Mouse (Mus musculus): ENCODE measurements around the gene Sema6c. TPM values are rescaled to one million over a fixed set of nuclear protein-coding genes. Genes with fewer than 3 reads are reported as not detected.

The Sema6c gene
- polyA plus RNA-seq, 1 experiment: 0.01 TPM

- H3K4me1 ChIP-seq (ENCODE audit: control insufficient read depth): peaks cover 28% of the 10 kb centered on the region
- H3K36me3 ChIP-seq (ENCODE audit: control insufficient read depth): no peaks in the 10 kb centered on the region
- no peak overlapping the region for H3K4me3 ChIP-seq (replicated peaks)
- peaks cover 68% of the 10 kb centered on the region for H3K27me3 ChIP-seq (ENCODE audit: control insufficient read depth)
- TF ChIP-seq GATA1 (IDR thresholded peaks at IDR 0.05; ENCODE audit: low read length): no peak
- TF ChIP-seq TAL1 (IDR thresholded peaks at IDR 0.05; ENCODE audit: low read length): no peak
- peaks cover 3% of the 10 kb centered on the region; the same call in 1 of the 2 replicates for H3K9me3 ChIP-seq (ENCODE audit: control insufficient read depth, low read length)
These were observed 1.5 kb downstream of the Sema6c start for GRCm38 (mm10) chr3:95161618-95162344.

- TF ChIP-seq GATA1 (IDR thresholded peaks at IDR 0.05; ENCODE audit: low read length) (no peak), TAL1 (IDR thresholded peaks at IDR 0.05; ENCODE audit: low read length) (no peak)
- Histone ChIP-seq H3K4me1 (ENCODE audit: control insufficient read depth) (peaks cover 28% of the 10 kb centered on the region), H3K36me3 (ENCODE audit: control insufficient read depth) (no peaks in the 10 kb centered on the region), H3K27me3 (ENCODE audit: control insufficient read depth) (peaks cover 69% of the 10 kb centered on the region), H3K9me3 (ENCODE audit: control insufficient read depth, low read length) (peaks cover 3% of the 10 kb centered on the region; the same call in 1 of the 2 replicates), H3K4me3 (replicated peaks) (no peak overlapping the region)
These were observed 2.0 kb downstream of the Sema6c start for GRCm38 (mm10) chr3:95162345-95162628.

DNA sequence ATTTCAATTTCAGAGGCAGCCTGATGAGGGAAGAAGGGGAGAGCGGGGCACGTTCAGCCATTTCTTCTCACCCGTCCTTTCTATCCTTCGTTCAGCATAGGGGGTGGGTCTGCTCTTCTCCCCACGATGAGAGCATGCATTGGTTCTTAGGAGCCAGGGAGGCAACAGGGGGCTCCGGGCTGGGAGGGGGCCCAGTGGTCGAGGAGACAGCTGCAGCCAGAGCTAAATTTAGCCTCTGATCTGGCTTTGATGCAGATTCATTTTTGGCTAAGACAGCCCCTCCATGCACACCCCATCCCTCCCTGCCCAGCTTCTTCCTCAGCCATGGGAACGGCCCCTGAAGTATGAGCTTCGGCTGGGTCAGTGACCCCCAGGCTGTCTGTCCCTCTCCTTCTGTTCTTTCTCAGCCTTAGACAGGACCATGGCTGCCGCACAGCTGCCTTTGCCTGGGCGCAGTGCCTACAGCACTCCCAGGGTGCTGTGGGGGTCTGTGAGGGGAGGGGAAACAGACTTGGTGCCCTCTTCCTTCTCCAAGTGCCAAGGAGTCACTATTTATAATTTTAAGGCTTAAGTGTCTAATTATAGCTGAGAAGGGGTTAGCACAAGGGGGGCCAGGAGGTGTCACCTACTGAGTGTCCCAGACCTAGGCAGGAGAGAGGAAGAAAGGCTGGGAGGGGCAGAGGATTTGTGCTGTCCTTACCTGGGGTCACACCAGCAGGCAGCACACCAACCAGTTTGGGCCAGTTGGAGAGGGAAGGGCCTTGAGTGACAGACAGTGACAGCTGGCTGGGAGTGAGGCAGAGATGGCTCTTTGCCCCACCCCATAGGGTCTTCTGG lies 3.4 kb downstream of the Sema6c start:
- Histone ChIP-seq H3K9me3 (ENCODE audit: control insufficient read depth, low read length) (peaks cover 3% of the 10 kb centered on the region; the same call in 1 of the 2 replicates), H3K4me1 (ENCODE audit: control insufficient read depth) (peaks cover 28% of the 10 kb centered on the region), H3K27me3 (ENCODE audit: control insufficient read depth) (peaks cover 81% of the 10 kb centered on the region), H3K36me3 (ENCODE audit: control insufficient read depth) (no peaks in the 10 kb centered on the region), H3K4me3 (replicated peaks) (no peak overlapping the region)
- TF ChIP-seq TAL1 (IDR thresholded peaks at IDR 0.05; ENCODE audit: low read length): no peak
- TF ChIP-seq GATA1 (IDR thresholded peaks at IDR 0.05; ENCODE audit: low read length): no peak

GRCm38 (mm10) chr3:95164256-95164550 lies 3.9 kb downstream of the Sema6c start:
- H3K27me3 ChIP-seq (ENCODE audit: control insufficient read depth): peaks cover 78% of the 10 kb centered on the region
- H3K36me3 ChIP-seq (ENCODE audit: control insufficient read depth): no peaks in the 10 kb centered on the region
- no peak for TF ChIP-seq TAL1 (IDR thresholded peaks at IDR 0.05; ENCODE audit: low read length)
- no peak for TF ChIP-seq GATA1 (IDR thresholded peaks at IDR 0.05; ENCODE audit: low read length)
- no peak overlapping the region for H3K4me3 ChIP-seq (replicated peaks)
- H3K9me3 ChIP-seq (ENCODE audit: control insufficient read depth, low read length): peaks cover 3% of the 10 kb centered on the region; the same call in 1 of the 2 replicates
- peaks cover 27% of the 10 kb centered on the region for H3K4me1 ChIP-seq (ENCODE audit: control insufficient read depth)

DNA sequence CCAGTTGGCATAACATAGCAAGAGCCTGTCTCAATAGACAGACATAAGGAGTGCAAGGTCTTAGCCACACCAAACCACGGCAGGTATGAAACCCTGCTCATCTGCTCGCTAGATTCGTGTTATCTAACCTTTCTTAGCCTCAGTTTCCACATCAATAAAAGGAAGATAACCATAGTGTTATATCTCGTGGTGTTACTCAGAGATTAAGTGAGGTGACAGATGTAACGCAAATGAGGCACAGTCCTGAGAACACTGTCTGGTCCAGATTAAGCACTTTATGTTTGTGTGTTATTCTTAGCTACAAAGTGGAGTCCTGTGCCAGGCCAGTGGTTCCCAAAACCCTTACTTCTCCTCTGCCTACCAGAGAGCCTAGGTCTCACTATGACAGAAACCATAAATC lies 4.6 kb downstream of the Sema6c start:
- peaks cover 21% of the 10 kb centered on the region for H3K4me1 ChIP-seq (ENCODE audit: control insufficient read depth)
- H3K27me3 ChIP-seq (ENCODE audit: control insufficient read depth): peaks cover 76% of the 10 kb centered on the region
- H3K36me3 ChIP-seq (ENCODE audit: control insufficient read depth): no peaks in the 10 kb centered on the region
- TF ChIP-seq TAL1 (IDR thresholded peaks at IDR 0.05; ENCODE audit: low read length) (no peak), GATA1 (IDR thresholded peaks at IDR 0.05; ENCODE audit: low read length) (no peak)
- peaks cover 3% of the 10 kb centered on the region; the same call in 1 of the 2 replicates for H3K9me3 ChIP-seq (ENCODE audit: control insufficient read depth, low read length)
- H3K4me3 ChIP-seq (replicated peaks): no peak overlapping the region

DNA sequence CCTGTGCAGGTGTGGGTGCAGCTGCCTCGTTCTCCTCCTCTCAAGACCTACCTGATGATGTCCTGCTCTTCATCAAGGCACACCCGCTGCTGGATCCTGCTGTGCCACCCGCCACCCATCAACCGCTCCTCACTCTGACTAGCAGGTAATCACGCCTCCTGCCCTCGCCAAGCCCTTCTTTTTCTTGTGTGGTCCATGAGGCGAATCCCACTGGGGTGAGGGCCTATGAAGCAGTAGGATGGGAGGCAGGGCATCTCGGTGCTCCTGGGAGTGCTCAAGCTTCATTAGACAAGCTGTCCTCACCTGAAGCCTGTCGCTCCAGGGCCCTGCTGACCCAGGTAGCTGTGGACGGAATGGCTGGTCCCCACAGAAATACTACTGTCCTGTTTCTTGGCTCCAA lies 9.7 kb downstream of the Sema6c start:
- H3K27me3 ChIP-seq (ENCODE audit: control insufficient read depth): peaks cover 77% of the 10 kb centered on the region

DNA sequence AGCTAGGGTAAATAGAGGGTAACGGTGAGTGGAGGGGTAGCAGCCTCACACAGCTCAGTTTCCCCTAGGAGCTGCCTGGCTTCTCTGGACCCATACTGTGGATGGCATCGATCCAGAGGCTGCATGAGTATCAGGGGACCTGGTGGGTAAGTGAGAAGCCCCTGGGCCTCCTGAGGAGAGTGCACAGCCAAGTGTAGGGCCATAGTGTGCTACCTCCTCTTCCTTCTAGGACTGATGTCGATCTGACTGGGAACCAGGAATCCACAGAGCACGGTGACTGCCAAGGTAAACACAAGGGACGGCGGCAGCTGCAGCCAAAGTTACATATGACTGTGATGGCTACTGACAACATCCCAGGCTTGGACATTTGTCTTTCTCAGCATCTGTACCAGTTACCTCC lies 10.8 kb downstream of the Sema6c start:
- peaks cover 85% of the 10 kb centered on the region for H3K27me3 ChIP-seq (ENCODE audit: control insufficient read depth)
- H3K36me3 ChIP-seq (ENCODE audit: control insufficient read depth): no peaks in the 10 kb centered on the region
- H3K4me1 ChIP-seq (ENCODE audit: control insufficient read depth): peaks cover 11% of the 10 kb centered on the region
- H3K4me3 ChIP-seq (replicated peaks): no peak overlapping the region
- H3K9me3 ChIP-seq (ENCODE audit: control insufficient read depth, low read length): peaks cover 14% of the 10 kb centered on the region; the same call in 1 of the 2 replicates
- no peak for TF ChIP-seq GATA1 (IDR thresholded peaks at IDR 0.05; ENCODE audit: low read length)
- no peak for TF ChIP-seq TAL1 (IDR thresholded peaks at IDR 0.05; ENCODE audit: low read length)

More for the DNA sequence above, 9.7 kb downstream of the Sema6c start:
- H3K4me1 ChIP-seq (ENCODE audit: control insufficient read depth): peaks cover 11% of the 10 kb centered on the region
- H3K4me3 ChIP-seq (replicated peaks): no peak overlapping the region
- peaks cover 14% of the 10 kb centered on the region; the same call in 1 of the 2 replicates for H3K9me3 ChIP-seq (ENCODE audit: control insufficient read depth, low read length)
- TF ChIP-seq TAL1 (IDR thresholded peaks at IDR 0.05; ENCODE audit: low read length): no peak
- TF ChIP-seq GATA1 (IDR thresholded peaks at IDR 0.05; ENCODE audit: low read length): no peak
- no peaks in the 10 kb centered on the region for H3K36me3 ChIP-seq (ENCODE audit: control insufficient read depth)

GRCm38 (mm10) chr3:95172526-95173255 lies 12.4 kb downstream of the Sema6c start:
- H3K4me1 ChIP-seq (ENCODE audit: control insufficient read depth): peaks cover 11% of the 10 kb centered on the region
- TF ChIP-seq TAL1 (IDR thresholded peaks at IDR 0.05; ENCODE audit: low read length) (no peak), GATA1 (IDR thresholded peaks at IDR 0.05; ENCODE audit: low read length) (no peak)
- peaks cover 14% of the 10 kb centered on the region; the same call in 1 of the 2 replicates for H3K9me3 ChIP-seq (ENCODE audit: control insufficient read depth, low read length)
- peaks cover 89% of the 10 kb centered on the region for H3K27me3 ChIP-seq (ENCODE audit: control insufficient read depth)
- no peak overlapping the region for H3K4me3 ChIP-seq (replicated peaks)
- no peaks in the 10 kb centered on the region for H3K36me3 ChIP-seq (ENCODE audit: control insufficient read depth)
